Mouse (Mus musculus): ENCODE results near the gene Nav2. TPM values are rescaled to one million over a fixed set of nuclear protein-coding genes. Genes with fewer than 3 reads are reported as not detected.
A peak's percentile ranks its signal among the peaks of the same experiment; 100 is the strongest.

Nav2 gene
- polyA plus RNA-seq, 1 experiment from 2014 or later, result 7.5 TPM

DNA sequence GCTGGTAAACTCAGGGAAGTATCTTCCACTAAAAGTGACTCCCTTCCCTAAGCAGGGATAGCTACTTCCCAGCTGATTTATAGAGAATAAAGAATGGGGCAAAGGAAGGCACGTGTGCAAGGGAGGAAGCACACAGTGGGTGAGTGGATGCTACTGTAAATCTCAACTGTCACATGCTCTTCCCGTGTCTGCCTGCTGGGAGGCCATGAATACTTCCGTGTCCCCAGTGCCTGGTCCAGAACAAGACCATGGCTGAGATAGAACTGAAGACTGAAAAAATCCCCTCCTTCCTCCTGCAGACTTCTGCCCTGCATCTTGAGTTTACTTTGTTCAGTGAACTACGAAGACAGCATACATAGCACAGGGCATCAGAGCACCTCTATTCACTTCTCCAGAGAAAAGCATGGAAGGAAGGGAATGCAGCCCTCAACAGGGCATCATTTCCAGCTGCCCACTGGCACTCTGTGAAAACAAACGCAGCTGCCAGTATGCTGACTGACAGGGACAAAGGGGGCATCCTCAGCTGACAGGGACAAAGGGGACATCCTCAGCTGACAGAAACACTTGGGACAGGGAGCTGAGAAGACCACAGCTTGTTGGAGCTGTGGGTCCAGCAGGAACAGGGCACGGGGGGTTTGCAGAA lies 138.0 kb downstream of the Nav2 start:
- Histone ChIP-seq H3K36me3 (ENCODE audit: control insufficient read depth, insufficient read depth, low read length) (no peaks in the 10 kb centered on the region), H3K9ac (ENCODE audit: low read length) (no peak overlapping the region), H3K27me3 (ENCODE audit: control insufficient read depth, insufficient read depth, low read length) (no peaks in the 10 kb centered on the region), H3K9me3 (ENCODE audit: control insufficient read depth, low read length) (no peaks in the 10 kb centered on the region), H3K4me3 (ENCODE audit: low read depth, low read length) (no peak overlapping the region), H3K4me2 (ENCODE audit: low read depth, severe bottlenecking) (no peak overlapping the region), H3K27ac (replicated peaks; ENCODE audit: low read depth, low read length) (no peak overlapping the region), H3K4me1 (ENCODE audit: control insufficient read depth, insufficient read depth, low read length) (no peaks in the 10 kb centered on the region)
- ATAC-seq (ENCODE audit: insufficient number of reproducible peaks, low FRiP score, low TSS enrichment, low read depth), result no peak
- DNase-seq (ENCODE audit: low spot score), result no peak
- 71% methylated on average over 6 of the region's 6 CpGs for WGBS

DNA sequence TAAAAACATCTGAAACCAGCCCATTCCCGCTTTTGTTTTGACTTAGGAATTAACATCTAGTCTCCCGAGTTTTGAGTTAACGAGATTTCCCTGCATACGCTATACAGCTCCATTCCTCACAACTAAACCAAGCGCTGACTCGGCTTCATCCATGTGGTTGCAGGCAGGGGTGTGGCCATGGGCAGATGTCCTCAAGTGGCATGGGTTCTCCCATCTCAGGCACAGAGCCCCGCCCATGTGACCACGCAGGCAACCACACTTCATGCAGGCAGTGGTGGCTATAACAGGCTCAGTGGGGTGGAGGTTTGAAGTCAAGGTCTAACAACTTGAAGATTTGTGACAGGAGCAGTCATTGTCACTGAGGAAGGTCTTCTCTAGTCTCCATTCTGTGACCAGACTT lies 138.8 kb downstream of the Nav2 start:
- WGBS, result 55% methylated on average over 8 of the region's 8 CpGs
- ATAC-seq (ENCODE audit: insufficient number of reproducible peaks, low FRiP score, low TSS enrichment, low read depth), result no peak
- H3K27me3 ChIP-seq (ENCODE audit: control insufficient read depth, insufficient read depth, low read length), result no peaks in the 10 kb centered on the region

DNA sequence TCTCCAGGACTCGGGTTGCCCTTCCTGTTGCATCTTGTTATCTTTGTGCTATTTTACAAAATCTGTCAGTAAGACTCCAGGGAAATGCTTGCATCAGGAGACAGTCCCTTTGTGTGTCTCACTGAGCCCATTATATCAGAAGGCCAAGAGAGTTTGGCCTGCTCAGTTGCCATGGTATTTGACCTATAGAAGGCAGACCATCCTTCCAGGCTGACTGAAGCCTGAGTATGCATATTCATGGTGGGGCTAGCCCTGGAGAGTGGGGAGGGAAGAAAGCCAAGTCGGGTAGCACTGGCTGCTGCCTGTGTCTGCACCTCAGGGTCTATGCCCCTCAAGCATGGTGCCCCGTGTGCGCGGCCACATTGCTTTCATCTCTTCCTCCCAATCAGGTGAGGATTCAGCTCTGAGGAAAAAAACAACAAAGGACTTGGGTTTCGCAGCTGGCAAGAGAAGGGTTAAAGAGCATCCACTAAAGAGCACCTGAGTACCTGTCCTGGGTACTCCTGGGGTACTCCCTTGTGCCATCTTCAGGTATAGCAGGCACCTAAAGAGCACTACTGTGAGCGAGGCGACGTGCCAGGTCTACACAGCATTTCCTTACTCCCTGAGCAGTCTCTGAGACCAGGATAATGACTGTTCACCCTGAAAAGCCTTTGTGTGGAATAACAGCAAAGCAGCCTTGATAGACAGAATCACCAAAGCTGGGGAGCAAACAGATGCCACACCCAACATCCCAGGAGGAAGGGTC lies 144.5 kb downstream of the Nav2 start:
- Histone ChIP-seq H3K27me3 (ENCODE audit: control insufficient read depth, insufficient read depth, low read length) (no peaks in the 10 kb centered on the region), H3K36me3 (ENCODE audit: control insufficient read depth, insufficient read depth, low read length) (no peaks in the 10 kb centered on the region), H3K9ac (ENCODE audit: low read length) (no peak overlapping the region), H3K9me3 (ENCODE audit: control insufficient read depth, low read length) (no peaks in the 10 kb centered on the region), H3K4me1 (ENCODE audit: control insufficient read depth, insufficient read depth, low read length) (no peaks in the 10 kb centered on the region), H3K4me2 (ENCODE audit: low read depth, severe bottlenecking) (no peak overlapping the region), H3K4me3 (ENCODE audit: low read depth, low read length) (no peak overlapping the region), H3K27ac (replicated peaks; ENCODE audit: low read depth, low read length) (no peak overlapping the region)
- DNase-seq (ENCODE audit: low spot score), result no peak
- ATAC-seq (ENCODE audit: insufficient number of reproducible peaks, low FRiP score, low TSS enrichment, low read depth), result no peak
- WGBS, result 91% methylated on average over 9 of the region's 9 CpGs

More for the DNA sequence above, 138.8 kb downstream of the Nav2 start:
- no peaks in the 10 kb centered on the region for H3K4me1 ChIP-seq (ENCODE audit: control insufficient read depth, insufficient read depth, low read length)
- no peak overlapping the region for H3K9ac ChIP-seq (ENCODE audit: low read length)
- no peak overlapping the region for H3K27ac ChIP-seq (replicated peaks; ENCODE audit: low read depth, low read length)
- DNase-seq (ENCODE audit: low spot score), result no peak
- H3K4me3 ChIP-seq (ENCODE audit: low read depth, low read length), result no peak overlapping the region
- H3K4me2 ChIP-seq (ENCODE audit: low read depth, severe bottlenecking), result no peak overlapping the region
- H3K9me3 ChIP-seq (ENCODE audit: control insufficient read depth, low read length), result no peaks in the 10 kb centered on the region
- no peaks in the 10 kb centered on the region for H3K36me3 ChIP-seq (ENCODE audit: control insufficient read depth, insufficient read depth, low read length)

DNA sequence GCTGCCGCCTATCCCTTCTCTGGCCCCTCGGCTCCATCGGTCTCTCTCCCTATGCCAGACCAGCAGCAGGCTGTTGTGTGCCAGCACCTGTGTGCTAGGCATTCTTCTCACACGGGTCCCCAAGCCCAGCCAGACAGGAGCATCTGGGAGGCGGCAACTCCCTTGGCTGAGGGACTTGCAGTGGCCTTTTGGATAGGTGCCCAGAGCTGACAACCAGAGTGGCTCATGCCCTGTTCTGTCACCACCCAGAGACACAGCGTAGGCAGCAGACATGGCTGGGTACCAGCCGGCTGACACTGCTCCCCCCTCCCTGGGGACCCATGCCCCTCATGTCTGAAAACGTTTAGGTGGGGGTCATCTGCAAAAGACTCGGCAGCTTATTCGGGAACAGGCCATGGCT lies 146.8 kb downstream of the Nav2 start:
- no peak for ATAC-seq (ENCODE audit: insufficient number of reproducible peaks, low FRiP score, low TSS enrichment, low read depth)
- no peaks in the 10 kb centered on the region for H3K27me3 ChIP-seq (ENCODE audit: control insufficient read depth, insufficient read depth, low read length)
- no peak for DNase-seq (ENCODE audit: low spot score)

DNA sequence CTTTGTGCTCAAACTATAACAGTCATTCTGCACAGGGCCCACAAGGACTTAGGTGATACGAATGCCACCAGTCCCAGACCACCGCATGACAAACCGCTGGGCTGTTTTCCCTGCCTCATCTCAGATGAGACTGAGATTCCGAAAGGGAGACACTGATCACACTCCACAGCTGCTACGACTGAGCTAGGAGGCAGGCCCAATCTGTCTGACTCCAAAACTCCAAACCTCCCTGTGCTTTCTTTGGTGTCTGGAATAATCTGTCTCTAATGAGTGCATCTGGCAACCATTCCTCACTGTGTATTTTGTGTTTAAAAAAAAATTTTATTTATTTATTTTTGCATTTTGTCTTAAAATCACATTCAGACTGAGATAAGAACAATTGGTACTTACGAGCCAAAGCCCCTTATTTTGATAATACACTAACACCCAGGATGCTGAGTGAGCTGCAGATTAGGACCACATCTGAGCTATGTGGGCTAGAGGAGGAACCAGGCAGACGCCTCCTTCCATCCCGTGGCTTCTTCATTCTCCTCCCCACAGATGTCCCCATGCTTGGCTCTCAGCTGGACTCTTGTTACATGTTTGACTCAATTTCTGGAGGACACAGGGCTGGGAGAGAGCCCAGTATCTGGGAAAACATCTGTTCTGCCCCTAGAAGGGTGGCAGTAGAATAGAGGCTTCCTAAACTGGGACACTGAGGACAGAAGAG lies 149.9 kb downstream of the Nav2 start:
- WGBS, result 79% methylated on average over 8 of the region's 8 CpGs
- no peak overlapping the region for H3K27ac ChIP-seq (replicated peaks; ENCODE audit: low read depth, low read length)
- H3K27me3 ChIP-seq (ENCODE audit: control insufficient read depth, insufficient read depth, low read length), result no peaks in the 10 kb centered on the region
- ATAC-seq (ENCODE audit: insufficient number of reproducible peaks, low FRiP score, low TSS enrichment, low read depth) (no peak), DNase-seq (ENCODE audit: low spot score) (no peak)
- no peaks in the 10 kb centered on the region for H3K36me3 ChIP-seq (ENCODE audit: control insufficient read depth, insufficient read depth, low read length)
- H3K4me1 ChIP-seq (ENCODE audit: control insufficient read depth, insufficient read depth, low read length), result no peaks in the 10 kb centered on the region
- H3K9ac ChIP-seq (ENCODE audit: low read length), result no peak overlapping the region
- H3K4me3 ChIP-seq (ENCODE audit: low read depth, low read length), result no peak overlapping the region
- no peak overlapping the region for H3K4me2 ChIP-seq (ENCODE audit: low read depth, severe bottlenecking)
- H3K9me3 ChIP-seq (ENCODE audit: control insufficient read depth, low read length), result no peaks in the 10 kb centered on the region

More for the DNA sequence above, 146.8 kb downstream of the Nav2 start:
- WGBS, result 91% methylated on average over 10 of the region's 10 CpGs
- no peak overlapping the region for H3K27ac ChIP-seq (replicated peaks; ENCODE audit: low read depth, low read length)
- no peak overlapping the region for H3K4me3 ChIP-seq (ENCODE audit: low read depth, low read length)
- H3K4me1 ChIP-seq (ENCODE audit: control insufficient read depth, insufficient read depth, low read length), result no peaks in the 10 kb centered on the region
- no peak overlapping the region for H3K4me2 ChIP-seq (ENCODE audit: low read depth, severe bottlenecking)
- H3K9ac ChIP-seq (ENCODE audit: low read length), result no peak overlapping the region
- H3K36me3 ChIP-seq (ENCODE audit: control insufficient read depth, insufficient read depth, low read length), result no peaks in the 10 kb centered on the region
- no peaks in the 10 kb centered on the region for H3K9me3 ChIP-seq (ENCODE audit: control insufficient read depth, low read length)

DNA sequence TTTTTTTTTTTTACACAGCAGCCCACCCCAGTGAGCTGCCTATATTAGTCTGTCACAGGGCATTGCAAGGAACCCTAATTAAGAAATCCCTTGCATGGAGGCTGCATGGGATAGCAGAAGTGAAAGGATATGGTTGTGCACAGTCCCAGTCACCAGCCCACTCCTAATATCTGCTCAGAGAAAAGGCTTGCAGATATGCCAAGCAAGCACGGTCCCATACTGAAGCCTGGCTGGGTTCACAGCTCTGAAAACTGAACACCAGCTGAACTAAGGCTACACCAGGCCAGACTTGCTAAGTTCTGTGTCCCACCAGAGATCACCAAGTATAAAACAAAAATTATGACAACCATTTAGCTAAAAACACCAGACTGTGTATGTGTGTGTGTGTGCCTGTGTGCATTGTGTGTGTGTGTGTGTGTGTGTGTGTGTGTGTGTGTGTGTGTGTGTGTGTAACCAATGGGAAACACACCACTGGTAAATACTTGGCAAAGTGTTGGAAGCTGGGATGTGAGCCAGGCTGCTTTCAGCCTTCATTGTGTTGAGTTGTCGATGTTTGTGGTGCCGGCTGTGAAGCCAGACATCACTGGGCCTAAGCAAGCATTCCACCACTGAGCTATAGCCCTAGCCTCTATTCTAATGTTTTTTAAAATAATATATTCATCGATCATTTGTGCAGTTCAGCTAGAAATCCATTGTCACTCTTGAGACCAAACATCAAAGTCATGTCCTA lies 156.4 kb downstream of the Nav2 start:
- no peaks in the 10 kb centered on the region for H3K27me3 ChIP-seq (ENCODE audit: control insufficient read depth, insufficient read depth, low read length)
- H3K27ac ChIP-seq (replicated peaks; ENCODE audit: low read depth, low read length), result no peak overlapping the region
- H3K36me3 ChIP-seq (ENCODE audit: control insufficient read depth, insufficient read depth, low read length), result no peaks in the 10 kb centered on the region
- no peak overlapping the region for H3K4me3 ChIP-seq (ENCODE audit: low read depth, low read length)
- no peak overlapping the region for H3K9ac ChIP-seq (ENCODE audit: low read length)
- no peaks in the 10 kb centered on the region for H3K9me3 ChIP-seq (ENCODE audit: control insufficient read depth, low read length)
- no peaks in the 10 kb centered on the region for H3K4me1 ChIP-seq (ENCODE audit: control insufficient read depth, insufficient read depth, low read length)
- ATAC-seq (ENCODE audit: insufficient number of reproducible peaks, low FRiP score, low TSS enrichment, low read depth) (no peak), DNase-seq (ENCODE audit: low spot score) (no peak)
- WGBS, result 85% methylated on average over 4 of the region's 4 CpGs
- H3K4me2 ChIP-seq (ENCODE audit: low read depth, severe bottlenecking), result no peak overlapping the region

DNA sequence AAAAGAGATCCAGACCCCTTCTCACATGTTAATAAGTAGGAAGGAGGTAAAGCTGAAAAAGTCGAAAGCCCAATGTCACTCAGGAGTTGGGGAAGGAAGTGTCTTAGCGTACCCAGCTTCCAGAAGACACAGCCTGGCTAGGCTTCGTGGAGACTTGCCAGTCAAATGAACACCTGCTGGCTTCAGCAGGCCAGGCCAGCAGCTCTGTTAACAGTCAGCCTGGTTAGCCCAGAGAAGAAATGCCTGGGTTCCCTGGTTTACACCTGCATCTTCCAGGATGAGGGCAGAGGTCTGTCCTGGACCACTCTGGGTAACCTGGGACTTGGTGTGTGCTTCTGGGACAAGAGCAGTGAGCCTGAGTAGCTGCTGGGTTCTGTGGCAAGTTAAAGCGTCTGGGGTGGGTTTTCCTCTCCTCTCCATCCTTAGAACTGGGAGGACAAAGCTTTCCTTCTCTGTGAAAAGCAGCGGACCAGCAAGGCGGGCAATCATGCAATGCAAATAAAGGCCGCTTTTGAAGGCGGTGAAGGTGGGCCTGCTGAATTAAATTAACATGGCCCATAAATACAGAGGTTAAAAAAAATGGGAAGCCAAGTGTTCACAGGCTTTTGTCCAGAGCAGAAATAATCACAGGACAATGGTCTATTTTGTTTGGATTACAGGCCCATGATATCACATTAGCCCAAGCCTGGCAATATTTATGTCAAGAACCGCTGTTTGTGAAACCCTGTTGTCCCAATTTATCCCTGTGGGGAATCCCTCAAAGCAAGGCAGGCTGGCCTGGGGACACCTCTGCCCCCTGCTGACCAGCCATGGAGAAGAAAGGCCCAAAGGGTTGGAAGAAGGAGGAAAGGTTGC lies 157.3 kb downstream of the Nav2 start:
- H3K27me3 ChIP-seq (ENCODE audit: control insufficient read depth, insufficient read depth, low read length), result no peaks in the 10 kb centered on the region
- H3K27ac ChIP-seq (replicated peaks; ENCODE audit: low read depth, low read length), result no peak overlapping the region; the same call in 1 of the 2 replicates
- ATAC-seq (ENCODE audit: insufficient number of reproducible peaks, low FRiP score, low TSS enrichment, low read depth), result no peak
- H3K4me1 ChIP-seq (ENCODE audit: control insufficient read depth, insufficient read depth, low read length), result no peaks in the 10 kb centered on the region
- no peak overlapping the region for H3K9ac ChIP-seq (ENCODE audit: low read length)
- DNase-seq (ENCODE audit: low spot score), result peak; percentile 27
- WGBS, result 54% methylated on average over 9 of the region's 9 CpGs
- H3K9me3 ChIP-seq (ENCODE audit: control insufficient read depth, low read length), result no peaks in the 10 kb centered on the region
- no peaks in the 10 kb centered on the region for H3K36me3 ChIP-seq (ENCODE audit: control insufficient read depth, insufficient read depth, low read length)
- no peak overlapping the region for H3K4me3 ChIP-seq (ENCODE audit: low read depth, low read length)
- no peak overlapping the region for H3K4me2 ChIP-seq (ENCODE audit: low read depth, severe bottlenecking)
